Mouse (Mus musculus) liver, embryonic 14 days (tissue): Measurements from ENCODE around the gene Olfr1047. TPM values are rescaled to one million over a fixed set of nuclear protein-coding genes. Genes with fewer than 3 reads are reported as not detected.

ENCODE experiments used
- polyA plus RNA-seq: library from polyadenylated mRNA; depleted of rRNA; stranded (reverse); fragments of >200 nt; gene quantifications from 2 replicates; pipeline ENCODE4 v1.2.3, GENCODE M21; 2012; rRNA removed

The Olfr1047 gene
- not detected in 2 replicates for polyA plus RNA-seq

GRCm38 (mm10) chr2:86231301-86231700 is at the start of gene Olfr1047:
Gene Olfr1047, minus strand, starts transcription at chr2:86231401.

GRCm38 (mm10) chr2:86278988-86279387 is 47.8 kb upstream of the Olfr1047 start, which contains the start of gene Olfr1051:
Gene Olfr1051, minus strand, starts transcription at chr2:86279088.

GRCm38 (mm10) chr2:86258228-86258627 is 27.0 kb upstream of the Olfr1047 start, which contains the start of gene Olfr1049:
Gene Olfr1049, minus strand, starts transcription at chr2:86258328.

GRCm38 (mm10) chr2:86240189-86240588 is 9.0 kb upstream of the Olfr1047 start, which contains the start of gene Olfr1048:
Gene Olfr1048, minus strand, starts transcription at chr2:86240289.

GRCm38 (mm10) chr2:86219214-86219613 is 12.0 kb downstream of the Olfr1047 start, which contains the start of gene Olfr1046:
Gene Olfr1046, minus strand, starts transcription at chr2:86219314.

GRCm38 (mm10) chr2:86202909-86203308 is 28.3 kb downstream of the Olfr1047 start, which contains the start of gene Olfr1045:
Gene Olfr1045, minus strand, starts transcription at chr2:86203009.

GRCm38 (mm10) chr2:86185583-86185982 is 45.6 kb downstream of the Olfr1047 start, which contains the start of gene Olfr52:
Gene Olfr52, minus strand, starts transcription at chr2:86185683.

GRCm38 (mm10) chr2:86177720-86178119 is 53.5 kb downstream of the Olfr1047 start, which contains the start of gene Olfr1044:
Gene Olfr1044, minus strand, starts transcription at chr2:86177820.

Other genes starting within 250 kb of the Olfr1047 start
- gene Olfr1031, start 241.1 kb downstream of the Olfr1047 start, polyA plus RNA-seq: not detected in 2 replicates
- gene Olfr1032, start 225.9 kb downstream of the Olfr1047 start, polyA plus RNA-seq: not detected in 2 replicates
- 0.28 and 0.37 TPM in 2 replicates for gene Olfr1033, start 210.8 kb downstream of the Olfr1047 start, polyA plus RNA-seq
- gene Olfr1034, start 185.5 kb downstream of the Olfr1047 start, polyA plus RNA-seq: 0.06 and 0.09 TPM in 2 replicates
- not detected in 2 replicates for gene Olfr1036, start 157.4 kb downstream of the Olfr1047 start, polyA plus RNA-seq
- gene Olfr1037, start 144.0 kb downstream of the Olfr1047 start, polyA plus RNA-seq: not detected in 2 replicates
- gene Olfr1039, start 95.5 kb downstream of the Olfr1047 start, polyA plus RNA-seq: not detected in 2 replicates
- gene Olfr1040, start 84.7 kb downstream of the Olfr1047 start, polyA plus RNA-seq: not detected in 2 replicates
- gene Olfr1042, start 69.6 kb downstream of the Olfr1047 start, polyA plus RNA-seq: not detected in 2 replicates
- gene Olfr1043, start 63.9 kb downstream of the Olfr1047 start, polyA plus RNA-seq: not detected in 2 replicates
- gene Olfr1044, start 53.6 kb downstream of the Olfr1047 start, polyA plus RNA-seq: not detected in 2 replicates
- not detected in 2 replicates for gene Olfr52, start 45.7 kb downstream of the Olfr1047 start, polyA plus RNA-seq
- not detected in 2 replicates for gene Olfr1045, start 28.4 kb downstream of the Olfr1047 start, polyA plus RNA-seq
- not detected in 2 replicates for gene Olfr1046, start 12.1 kb downstream of the Olfr1047 start, polyA plus RNA-seq
- not detected in 2 replicates for gene Olfr1048, start 8.9 kb upstream of the Olfr1047 start, polyA plus RNA-seq
- not detected in 2 replicates for gene Olfr1049, start 26.9 kb upstream of the Olfr1047 start, polyA plus RNA-seq
- not detected in 2 replicates for gene Olfr1051, start 47.7 kb upstream of the Olfr1047 start, polyA plus RNA-seq
- gene Olfr1052, start 61.1 kb upstream of the Olfr1047 start, polyA plus RNA-seq: not detected in 2 replicates
- gene Olfr1053, start 83.9 kb upstream of the Olfr1047 start, polyA plus RNA-seq: not detected in 2 replicates
- gene Olfr1054, start 104.0 kb upstream of the Olfr1047 start, polyA plus RNA-seq: not detected in 2 replicates
- not detected in 2 replicates for gene Olfr1055, start 118.9 kb upstream of the Olfr1047 start, polyA plus RNA-seq
- gene Olfr1056, start 131.1 kb upstream of the Olfr1047 start, polyA plus RNA-seq: not detected in 2 replicates
- gene Olfr1057, start 147.0 kb upstream of the Olfr1047 start, polyA plus RNA-seq: not detected in 2 replicates
- not detected in 2 replicates for gene Olfr1058, start 157.2 kb upstream of the Olfr1047 start, polyA plus RNA-seq
- gene Olfr1061, start 182.6 kb upstream of the Olfr1047 start, polyA plus RNA-seq: not detected in 2 replicates
- gene Olfr1062, start 195.3 kb upstream of the Olfr1047 start, polyA plus RNA-seq: not detected in 2 replicates
- gene Olfr1065, start 219.2 kb upstream of the Olfr1047 start, polyA plus RNA-seq: not detected in 2 replicates
- not detected in 2 replicates for gene Olfr1066, start 224.9 kb upstream of the Olfr1047 start, polyA plus RNA-seq